29 mouse cellular contexts compared by ENCODE assay signal in the genomic region with DNA sequence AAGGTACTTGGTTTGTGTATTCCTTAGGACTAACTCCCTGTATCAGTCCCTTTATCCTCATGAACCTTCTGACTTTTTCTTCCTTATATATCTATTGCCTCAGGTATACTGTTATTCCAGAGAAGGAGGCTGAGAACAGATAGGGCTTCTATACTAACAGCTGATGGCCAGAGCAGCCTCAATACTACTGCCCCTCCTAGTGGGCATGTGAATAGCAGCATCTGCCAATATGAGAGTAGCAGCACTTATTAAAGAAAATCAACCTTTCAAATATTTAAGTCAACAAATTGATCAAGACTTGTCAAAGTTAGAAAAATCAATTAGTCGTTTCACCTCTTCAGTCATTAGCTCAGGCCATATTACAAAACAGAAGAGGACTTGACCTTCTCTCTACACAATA. TPM values are rescaled to one million over a fixed set of nuclear protein-coding genes. Genes with fewer than 3 reads are reported as not detected.
DNase-seq lines count a peak whose midpoint lies in the region; ATAC-seq and TF ChIP-seq lines count a peak whose summit lies in the region.
"Had no signal": no experiment of that assay in that cellular context is flagged by ENCODE, and none has a peak within 500 bp of the region (broad histone marks: within the 10 kb centered on the region; RNA-seq: fewer than 3 reads in every experiment).

No protein-coding gene starts in this region.

- no peaks in the 10 kb centered on the region for H3K4me1 ChIP-seq in intestine, postnatal 0 days (replicated peaks; ENCODE audit: control insufficient read depth, insufficient read depth, low read length)
- no peaks in the 10 kb centered on the region for H3K4me1 ChIP-seq in intestine, embryonic 15.5 days (replicated peaks)
- no peaks in the 10 kb centered on the region for H3K4me1 ChIP-seq in midbrain, postnatal 0 days (ENCODE audit: insufficient read depth, low read length)
- no peaks in the 10 kb centered on the region for H3K4me1 ChIP-seq in midbrain, embryonic 13.5 days (replicated peaks)
- H3K4me1 ChIP-seq: heart, embryonic 10.5 days; limb, embryonic 13.5 days; liver, embryonic 12.5 days; midbrain, embryonic 10.5 days; neural tube, embryonic 12.5 days; stomach, embryonic 15.5 days had no signal

- in situ Hi-C loops in Patski (cut with MboI; ENCODE audit: low pct_unique_long_range_greater_than_20kb), result no loop called here

- peak; percentile 36 for TF ChIP-seq CTCF in intestine, postnatal 0 days (IDR thresholded peaks at IDR 0.05; ENCODE audit: low read depth)
- TF ChIP-seq CTCF in midbrain, postnatal 0 days (IDR thresholded peaks at IDR 0.05), result peak; percentile 42
- TF ChIP-seq CTCF in Patski (IDR thresholded peaks at IDR 0.05), result peak; percentile 34

- CTCF ChIA-PET in Patski (lab: Charles Lee), result interaction anchor here (0.9 kb wide), 1 partner anchor 9 kb away, joined by 3 read pairs; no protein-coding TSS in a partner anchor

- no peak overlapping the region for H3K4me2 ChIP-seq in intestine, postnatal 0 days (replicated peaks; ENCODE audit: low read depth)
- H3K4me2 ChIP-seq in intestine, embryonic 15.5 days (replicated peaks), result no peak overlapping the region
- no peak overlapping the region for H3K4me2 ChIP-seq in midbrain, postnatal 0 days (ENCODE audit: low read depth, low read length, poor library complexity, severe bottlenecking)
- H3K4me2 ChIP-seq in midbrain, embryonic 13.5 days (replicated peaks), result no peak overlapping the region
- H3K4me2 ChIP-seq: hindbrain, embryonic 14.5 days; limb, embryonic 13.5 days; liver, embryonic 12.5 days; neural tube, embryonic 12.5 days; stomach, embryonic 15.5 days had no signal

- no peaks in the 10 kb centered on the region for H3K9me3 ChIP-seq in intestine, postnatal 0 days (ENCODE audit: control insufficient read depth)
- H3K9me3 ChIP-seq in intestine, embryonic 15.5 days, result no peaks in the 10 kb centered on the region
- H3K9me3 ChIP-seq in midbrain, postnatal 0 days (ENCODE audit: low read length), result no peaks in the 10 kb centered on the region
- no peaks in the 10 kb centered on the region for H3K9me3 ChIP-seq in midbrain, embryonic 13.5 days
- H3K9me3 ChIP-seq: G1E; heart, embryonic 10.5 days; limb, embryonic 13.5 days; liver, embryonic 12.5 days; midbrain, embryonic 10.5 days; neural tube, embryonic 12.5 days; stomach, embryonic 15.5 days had no signal

- H3K9ac ChIP-seq in intestine, postnatal 0 days (ENCODE audit: low read depth, low read length), result no peak overlapping the region
- no peak overlapping the region for H3K9ac ChIP-seq in intestine, embryonic 15.5 days
- H3K9ac ChIP-seq in midbrain, postnatal 0 days (replicated peaks; ENCODE audit: low read length, poor library complexity, severe bottlenecking), result no peak overlapping the region
- no peak overlapping the region for H3K9ac ChIP-seq in midbrain, embryonic 13.5 days (replicated peaks)
- H3K9ac ChIP-seq: forebrain, postnatal 0 days; hindbrain, embryonic 14.5 days; limb, embryonic 13.5 days; liver, embryonic 12.5 days; neural tube, embryonic 12.5 days; stomach, embryonic 15.5 days had no signal

- no peaks in the 10 kb centered on the region for H3K27me3 ChIP-seq in intestine, postnatal 0 days (replicated peaks; ENCODE audit: control insufficient read depth, insufficient read depth, low read length)
- H3K27me3 ChIP-seq in intestine, embryonic 15.5 days (replicated peaks), result no peaks in the 10 kb centered on the region
- H3K27me3 ChIP-seq in midbrain, postnatal 0 days (ENCODE audit: insufficient read depth, low read length), result no peaks in the 10 kb centered on the region
- peaks cover 4% of the 10 kb centered on the region; the same call in 1 of the 2 replicates for H3K27me3 ChIP-seq in midbrain, embryonic 13.5 days
- H3K27me3 ChIP-seq in Patski, result peaks cover 29% of the 10 kb centered on the region
- H3K27me3 ChIP-seq: liver, embryonic 12.5 days; neural tube, embryonic 12.5 days; stomach, embryonic 15.5 days had no signal

- WGBS in intestine, postnatal 0 days, result 51% methylated on average over 1 of the region's 1 CpGs
- WGBS in intestine, embryonic 15.5 days, result 68% methylated on average over 1 of the region's 1 CpGs
- 76% methylated on average over 1 of the region's 1 CpGs for WGBS in midbrain, postnatal 0 days
- WGBS in midbrain, embryonic 13.5 days, result 77% methylated on average over 1 of the region's 1 CpGs

- no peaks in the 10 kb centered on the region for H3K36me3 ChIP-seq in intestine, postnatal 0 days (ENCODE audit: control insufficient read depth, insufficient read depth)
- H3K36me3 ChIP-seq in intestine, embryonic 15.5 days, result no peaks in the 10 kb centered on the region
- no peaks in the 10 kb centered on the region for H3K36me3 ChIP-seq in midbrain, postnatal 0 days (ENCODE audit: insufficient read depth, low read length)
- no peaks in the 10 kb centered on the region for H3K36me3 ChIP-seq in midbrain, embryonic 13.5 days
- H3K36me3 ChIP-seq: G1E; heart, embryonic 10.5 days; limb, embryonic 13.5 days; liver, embryonic 12.5 days; midbrain, embryonic 10.5 days; neural tube, embryonic 12.5 days; stomach, embryonic 15.5 days had no signal

- DNase-seq in midbrain, postnatal 0 days (ENCODE audit: low spot score), result no peak
- no peak for DNase-seq in Patski (ENCODE audit: low read depth, low spot score)
- no peak for DNase-seq in right cerebral cortex, postnatal 4 days
- DNase-seq: adrenal gland, postnatal 14 days; cerebellum, adult 11-12 months; cerebellum, adult 9-11 months; forebrain, postnatal 0 days; gastrocnemius, postnatal 10 days; kidney, adult 2 months; kidney, postnatal 10 days; lung, adult 18-20 months; lung, postnatal 10 days; right cerebral cortex, postnatal 14 days; thymus, postnatal 14 days had no signal

- H3K27ac ChIP-seq in intestine, postnatal 0 days (ENCODE audit: low read depth, low read length), result no peak overlapping the region
- no peak overlapping the region for H3K27ac ChIP-seq in intestine, embryonic 15.5 days
- no peak overlapping the region for H3K27ac ChIP-seq in midbrain, postnatal 0 days (ENCODE audit: low read depth, low read length)
- H3K27ac ChIP-seq in midbrain, embryonic 13.5 days, result no peak overlapping the region
- H3K27ac ChIP-seq: heart, embryonic 10.5 days; hindbrain, embryonic 14.5 days; limb, embryonic 13.5 days; liver, embryonic 12.5 days; midbrain, embryonic 10.5 days; neural tube, embryonic 12.5 days; stomach, embryonic 15.5 days had no signal

- no peak for ATAC-seq in intestine, postnatal 0 days
- no peak for ATAC-seq in intestine, embryonic 15.5 days
- no peak for ATAC-seq in midbrain, postnatal 0 days (ENCODE audit: low FRiP score)
- no peak for ATAC-seq in midbrain, embryonic 13.5 days
- ATAC-seq in Patski, result no peak
- no peak for ATAC-seq in inflammation-experienced regulatory T-cells, adult 6 months
- ATAC-seq: forebrain, postnatal 0 days; liver, embryonic 12.5 days; midbrain, embryonic 16.5 days had no signal

- POLR2A ChIA-PET in Patski (lab: Charles Lee), result no interaction called here

- no peak overlapping the region for H3K4me3 ChIP-seq in intestine, postnatal 0 days (ENCODE audit: low read depth, low read length)
- no peak overlapping the region for H3K4me3 ChIP-seq in intestine, embryonic 15.5 days (replicated peaks)
- H3K4me3 ChIP-seq in midbrain, postnatal 0 days (ENCODE audit: low read depth, low read length), result no peak overlapping the region
- H3K4me3 ChIP-seq in midbrain, embryonic 13.5 days (replicated peaks), result no peak overlapping the region
- H3K4me3 ChIP-seq: erythroblast, embryonic 14.5 days; heart, embryonic 10.5 days; limb, embryonic 13.5 days; liver, embryonic 12.5 days; midbrain, embryonic 10.5 days; myocyte; neural tube, embryonic 12.5 days; stomach, embryonic 15.5 days had no signal

RNA-seq across cellular contexts. Expression of a gene that starts 10.0 kb away (rescaled TPM):
- 11.3 and 11.6 TPM in 2 replicates for polyA plus RNA-seq in intestine, postnatal 0 days (2015; fragmentation: Nextera tagmentation; extraction: Ambion mirVana)
- 34.7 and 42.2 TPM in 2 replicates for polyA plus RNA-seq in intestine, embryonic 15.5 days (2015; fragmentation: Nextera tagmentation; extraction: Ambion mirVana)
- 89.2 and 106 TPM in 2 replicates for total RNA-seq in midbrain, postnatal 0 days (2014; rRNA removed)
- 52.7 and 53.0 TPM in 2 replicates for polyA plus RNA-seq in midbrain, postnatal 0 days (2015; fragmentation: Nextera tagmentation; extraction: Ambion mirVana)
- polyA plus RNA-seq in midbrain, embryonic 13.5 days (2015; fragmentation: Nextera tagmentation; extraction: Ambion mirVana), result 65.8 and 66.8 TPM in 2 replicates
- polyA plus RNA-seq in Patski (2021), result 36.6 TPM
- 10 to 100 TPM; 27.1 to 42.3 (median 27.3) TPM for polyA plus RNA-seq in inflammation-experienced regulatory T-cells, adult 6 months (2017; shearing (Covaris generic))
